Mouse (Mus musculus): ENCODE measurements around the gene Aldh3b3. TPM values are rescaled to one million over a fixed set of nuclear protein-coding genes. Genes with fewer than 3 reads are reported as not detected.

Aldh3b3 gene
- polyA plus RNA-seq, 1 experiment from 2014 or later, result not detected

DNA sequence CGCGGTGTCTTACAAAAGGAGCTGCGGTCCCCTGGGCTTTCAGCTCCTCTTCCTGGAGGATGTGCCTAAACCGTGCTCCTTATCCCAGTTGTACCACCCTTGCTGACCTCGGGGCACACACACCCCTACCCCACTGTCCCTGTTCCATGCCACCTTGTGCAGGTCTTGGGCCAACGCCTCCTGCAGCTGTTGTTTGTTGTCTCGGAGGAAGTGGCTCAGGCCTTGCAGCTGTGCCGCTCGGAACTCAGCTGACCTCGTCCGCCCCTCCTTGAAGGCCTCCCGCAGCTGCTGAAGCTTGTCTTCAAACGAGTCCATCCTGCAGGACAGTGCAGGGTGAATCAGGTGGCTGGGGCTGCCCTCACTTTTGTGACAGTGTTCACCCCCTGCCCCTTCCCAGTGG is 34.9 kb upstream of the Aldh3b3 start:
- no peaks in the 10 kb centered on the region for H3K4me1 ChIP-seq (ENCODE audit: control insufficient read depth, insufficient read depth, low read length)
- no peak overlapping the region for H3K4me2 ChIP-seq (ENCODE audit: low read depth)
- H3K27ac ChIP-seq (ENCODE audit: low read depth, low read length), result no peak overlapping the region
- DNase-seq (ENCODE audit: low spot score), result no peak
- no peak overlapping the region for H3K4me3 ChIP-seq (ENCODE audit: low read depth, low read length)
- no peaks in the 10 kb centered on the region for H3K36me3 ChIP-seq (ENCODE audit: control insufficient read depth, insufficient read depth, low read length)
- ATAC-seq (ENCODE audit: insufficient read depth, low FRiP score, low TSS enrichment), result no peak
- no peaks in the 10 kb centered on the region for H3K9me3 ChIP-seq (ENCODE audit: control insufficient read depth, low read length)
- no peaks in the 10 kb centered on the region for H3K27me3 ChIP-seq (ENCODE audit: control insufficient read depth, insufficient read depth, low read length)
- 58% methylated on average over 13 of the region's 13 CpGs for WGBS
- H3K9ac ChIP-seq (ENCODE audit: low read length), result no peak overlapping the region

DNA sequence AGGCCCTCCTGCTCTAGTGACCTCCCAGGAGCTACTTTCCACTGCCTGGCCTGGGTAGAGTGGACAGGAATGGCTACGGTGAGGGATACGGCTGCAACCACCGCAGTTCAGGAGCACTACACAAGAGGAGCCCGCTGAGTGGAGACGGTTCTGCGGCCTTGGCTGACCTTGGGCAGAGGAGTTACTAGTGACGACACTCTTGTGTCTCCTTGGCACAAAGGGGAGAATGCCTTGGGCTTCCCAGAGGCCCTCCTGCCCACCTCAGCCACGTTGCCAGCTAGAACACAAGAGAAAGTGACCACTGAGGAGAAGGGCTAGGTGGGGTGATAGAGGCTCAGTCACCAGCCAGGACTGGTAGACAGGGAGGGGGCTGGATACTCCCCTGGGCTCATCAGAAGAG is 34.3 kb upstream of the Aldh3b3 start:
- H3K4me2 ChIP-seq (ENCODE audit: low read depth), result no peak overlapping the region
- 75% methylated on average over 8 of the region's 8 CpGs for WGBS
- no peak overlapping the region for H3K27ac ChIP-seq (ENCODE audit: low read depth, low read length)
- no peaks in the 10 kb centered on the region for H3K27me3 ChIP-seq (ENCODE audit: control insufficient read depth, insufficient read depth, low read length)
- H3K36me3 ChIP-seq (ENCODE audit: control insufficient read depth, insufficient read depth, low read length), result no peaks in the 10 kb centered on the region
- H3K4me1 ChIP-seq (ENCODE audit: control insufficient read depth, insufficient read depth, low read length), result no peaks in the 10 kb centered on the region
- H3K9ac ChIP-seq (ENCODE audit: low read length), result no peak overlapping the region
- DNase-seq (ENCODE audit: low spot score) (no peak), ATAC-seq (ENCODE audit: insufficient read depth, low FRiP score, low TSS enrichment) (no peak)
- H3K9me3 ChIP-seq (ENCODE audit: control insufficient read depth, low read length), result no peaks in the 10 kb centered on the region
- H3K4me3 ChIP-seq (ENCODE audit: low read depth, low read length), result no peak overlapping the region

DNA sequence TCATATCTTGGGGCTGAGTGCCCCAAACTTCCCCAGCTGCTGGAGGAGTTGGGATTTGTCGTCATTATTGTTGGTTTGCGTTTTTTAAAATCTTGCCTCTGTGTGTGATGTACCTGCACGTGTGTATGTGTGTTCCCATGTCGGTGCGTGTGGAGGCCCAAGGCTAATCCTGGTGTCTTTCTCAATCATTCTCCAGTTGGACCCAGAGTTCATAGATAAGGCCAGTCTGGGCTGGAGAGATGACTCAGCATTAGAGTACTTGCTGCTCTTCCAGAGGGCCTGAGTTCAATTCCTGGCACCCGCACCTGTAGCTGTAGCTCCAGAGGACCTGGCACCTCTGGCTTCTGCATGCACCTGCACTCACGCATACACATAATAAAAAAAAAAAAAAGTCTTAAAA is 33.6 kb upstream of the Aldh3b3 start:
- Histone ChIP-seq H3K27me3 (ENCODE audit: control insufficient read depth, insufficient read depth, low read length) (no peaks in the 10 kb centered on the region), H3K36me3 (ENCODE audit: control insufficient read depth, insufficient read depth, low read length) (no peaks in the 10 kb centered on the region), H3K9me3 (ENCODE audit: control insufficient read depth, low read length) (no peaks in the 10 kb centered on the region), H3K4me1 (ENCODE audit: control insufficient read depth, insufficient read depth, low read length) (no peaks in the 10 kb centered on the region), H3K9ac (ENCODE audit: low read length) (no peak overlapping the region), H3K4me3 (ENCODE audit: low read depth, low read length) (no peak overlapping the region), H3K27ac (ENCODE audit: low read depth, low read length) (no peak overlapping the region), H3K4me2 (ENCODE audit: low read depth) (no peak overlapping the region)
- DNase-seq (ENCODE audit: low spot score) (no peak), ATAC-seq (ENCODE audit: insufficient read depth, low FRiP score, low TSS enrichment) (no peak)
- 92% methylated on average over 7 of the region's 7 CpGs for WGBS

DNA sequence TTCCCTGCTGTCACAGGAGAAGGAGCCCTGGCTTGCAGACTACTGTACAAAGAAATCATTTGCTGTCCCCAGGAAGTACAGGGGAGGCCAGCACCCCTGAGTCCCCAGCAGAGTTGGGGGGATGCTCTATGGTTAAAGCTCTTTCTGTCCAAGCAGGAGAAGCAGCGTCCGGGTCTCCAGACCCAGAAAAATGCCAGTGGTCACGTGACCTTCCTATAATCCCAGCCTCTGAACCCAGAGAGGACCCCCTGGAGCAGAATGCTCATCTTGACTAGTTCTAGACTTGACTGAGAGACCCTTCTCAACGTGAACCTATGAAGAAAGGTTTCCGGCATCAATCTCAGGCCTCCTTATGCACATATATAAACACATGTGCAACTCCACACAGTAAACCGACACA is 32.6 kb upstream of the Aldh3b3 start:
- Histone ChIP-seq H3K4me2 (ENCODE audit: low read depth) (no peak overlapping the region), H3K4me3 (ENCODE audit: low read depth, low read length) (no peak overlapping the region), H3K4me1 (ENCODE audit: control insufficient read depth, insufficient read depth, low read length) (no peaks in the 10 kb centered on the region), H3K27ac (ENCODE audit: low read depth, low read length) (no peak overlapping the region), H3K9me3 (ENCODE audit: control insufficient read depth, low read length) (no peaks in the 10 kb centered on the region), H3K27me3 (ENCODE audit: control insufficient read depth, insufficient read depth, low read length) (no peaks in the 10 kb centered on the region), H3K36me3 (ENCODE audit: control insufficient read depth, insufficient read depth, low read length) (no peaks in the 10 kb centered on the region), H3K9ac (ENCODE audit: low read length) (no peak overlapping the region)
- ATAC-seq (ENCODE audit: insufficient read depth, low FRiP score, low TSS enrichment) (no peak), DNase-seq (ENCODE audit: low spot score) (no peak)
- WGBS, result 83% methylated on average over 6 of the region's 6 CpGs

DNA sequence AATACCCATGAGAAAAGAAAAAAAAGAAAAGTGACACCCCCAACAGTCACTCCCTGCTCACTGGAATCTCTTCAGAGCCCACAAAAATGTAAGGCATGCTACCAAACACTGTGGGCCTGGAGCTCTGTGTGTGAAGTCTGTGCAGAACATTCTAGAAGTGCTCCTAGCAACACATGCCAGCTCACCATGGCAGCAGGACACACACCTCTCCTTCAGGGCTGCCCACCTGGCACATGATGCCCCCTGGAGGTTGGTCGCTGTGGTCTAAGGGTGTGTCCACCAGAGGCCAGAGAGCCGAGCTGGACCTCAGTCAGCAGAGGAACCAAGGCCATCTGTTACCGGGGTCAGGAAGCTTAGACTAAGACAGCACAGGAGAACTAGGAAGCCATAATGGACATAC is 32.2 kb upstream of the Aldh3b3 start:
- Histone ChIP-seq H3K36me3 (ENCODE audit: control insufficient read depth, insufficient read depth, low read length) (no peaks in the 10 kb centered on the region), H3K9ac (ENCODE audit: low read length) (no peak overlapping the region), H3K27ac (ENCODE audit: low read depth, low read length) (no peak overlapping the region), H3K4me1 (ENCODE audit: control insufficient read depth, insufficient read depth, low read length) (no peaks in the 10 kb centered on the region), H3K4me3 (ENCODE audit: low read depth, low read length) (no peak overlapping the region), H3K4me2 (ENCODE audit: low read depth) (no peak overlapping the region), H3K27me3 (ENCODE audit: control insufficient read depth, insufficient read depth, low read length) (no peaks in the 10 kb centered on the region), H3K9me3 (ENCODE audit: control insufficient read depth, low read length) (no peaks in the 10 kb centered on the region)
- WGBS, result 64% methylated on average over 3 of the region's 3 CpGs
- ATAC-seq (ENCODE audit: insufficient read depth, low FRiP score, low TSS enrichment) (no peak), DNase-seq (ENCODE audit: low spot score) (no peak)

DNA sequence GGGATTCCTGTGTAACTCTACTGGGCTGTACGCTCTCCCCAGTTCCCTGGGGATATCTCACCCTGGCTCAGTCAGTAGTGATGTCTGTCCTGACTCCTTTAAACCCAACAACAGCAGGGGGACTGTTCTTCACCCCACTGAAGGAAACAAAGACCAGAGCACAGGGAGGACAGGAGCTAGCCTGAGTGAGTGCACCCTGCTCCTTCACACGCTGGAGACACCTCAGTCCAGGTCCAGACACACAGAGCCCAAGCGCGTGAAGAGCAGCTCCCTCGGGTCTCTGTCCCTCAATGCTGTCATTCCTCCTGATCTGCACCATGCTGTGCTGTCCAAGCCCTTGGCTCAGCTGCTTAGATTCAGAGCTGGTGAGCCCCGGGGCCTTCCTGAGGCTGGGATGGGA is 31.8 kb upstream of the Aldh3b3 start:
- H3K4me1 ChIP-seq (ENCODE audit: control insufficient read depth, insufficient read depth, low read length), result no peaks in the 10 kb centered on the region
- no peak overlapping the region for H3K27ac ChIP-seq (ENCODE audit: low read depth, low read length)
- no peaks in the 10 kb centered on the region for H3K27me3 ChIP-seq (ENCODE audit: control insufficient read depth, insufficient read depth, low read length)
- ATAC-seq (ENCODE audit: insufficient read depth, low FRiP score, low TSS enrichment) (no peak), DNase-seq (ENCODE audit: low spot score) (no peak)
- WGBS, result 61% methylated on average over 6 of the region's 6 CpGs
- no peak overlapping the region for H3K4me3 ChIP-seq (ENCODE audit: low read depth, low read length)
- no peak overlapping the region for H3K4me2 ChIP-seq (ENCODE audit: low read depth)
- no peak overlapping the region for H3K9ac ChIP-seq (ENCODE audit: low read length)
- H3K36me3 ChIP-seq (ENCODE audit: control insufficient read depth, insufficient read depth, low read length), result no peaks in the 10 kb centered on the region
- no peaks in the 10 kb centered on the region for H3K9me3 ChIP-seq (ENCODE audit: control insufficient read depth, low read length)

DNA sequence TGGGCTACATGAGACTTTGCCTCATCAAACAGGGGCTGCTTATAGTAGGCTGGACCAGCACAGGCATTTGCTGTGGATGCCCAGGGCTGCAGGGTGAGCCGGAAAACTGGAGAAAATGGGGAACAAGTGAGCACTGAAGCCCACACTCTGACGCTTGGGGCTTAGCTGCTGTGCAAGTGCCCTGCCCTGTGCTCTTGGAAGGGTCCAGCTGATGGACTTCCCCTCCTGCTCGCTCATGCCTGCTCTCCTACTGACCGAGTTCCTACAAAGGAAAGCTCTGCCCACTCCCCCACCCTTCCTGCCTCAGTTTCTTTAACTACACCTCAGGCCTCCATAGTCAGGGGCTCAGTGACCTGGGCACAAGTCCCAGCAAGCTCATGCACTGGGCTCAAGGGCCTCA is 30.5 kb upstream of the Aldh3b3 start:
- no peak for ATAC-seq (ENCODE audit: insufficient read depth, low FRiP score, low TSS enrichment)
- Histone ChIP-seq H3K9me3 (ENCODE audit: control insufficient read depth, low read length) (no peaks in the 10 kb centered on the region), H3K27me3 (ENCODE audit: control insufficient read depth, insufficient read depth, low read length) (no peaks in the 10 kb centered on the region), H3K9ac (ENCODE audit: low read length) (no peak overlapping the region), H3K27ac (ENCODE audit: low read depth, low read length) (no peak overlapping the region), H3K4me3 (ENCODE audit: low read depth, low read length) (no peak overlapping the region), H3K36me3 (ENCODE audit: control insufficient read depth, insufficient read depth, low read length) (no peaks in the 10 kb centered on the region), H3K4me2 (ENCODE audit: low read depth) (no peak overlapping the region), H3K4me1 (ENCODE audit: control insufficient read depth, insufficient read depth, low read length) (no peaks in the 10 kb centered on the region)
- WGBS, result 77% methylated on average over 4 of the region's 4 CpGs
- no peak for DNase-seq (ENCODE audit: low spot score)

DNA sequence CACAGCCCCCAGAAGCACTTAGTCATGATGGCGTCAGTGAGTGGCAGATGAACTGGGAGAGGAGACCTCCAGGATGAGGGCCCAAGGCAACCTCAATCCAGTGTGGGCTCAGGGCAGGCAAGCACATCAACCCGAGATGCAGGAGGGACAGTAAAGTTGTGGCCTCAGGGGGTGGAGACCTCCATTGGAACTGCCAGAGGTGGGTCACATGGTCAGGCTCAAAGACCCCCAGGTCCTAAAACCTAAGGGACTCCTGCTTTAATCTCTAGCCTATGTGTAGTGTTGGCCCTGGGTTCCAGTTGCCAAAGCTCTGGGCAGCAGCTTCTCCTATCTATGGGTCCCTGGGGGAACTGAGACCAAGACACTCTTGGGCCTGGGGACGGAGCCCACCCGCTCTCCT is 29.7 kb upstream of the Aldh3b3 start:
- no peak overlapping the region for H3K4me2 ChIP-seq (ENCODE audit: low read depth)
- H3K9me3 ChIP-seq (ENCODE audit: control insufficient read depth, low read length), result no peaks in the 10 kb centered on the region
- H3K27me3 ChIP-seq (ENCODE audit: control insufficient read depth, insufficient read depth, low read length), result no peaks in the 10 kb centered on the region
- no peak overlapping the region for H3K27ac ChIP-seq (ENCODE audit: low read depth, low read length)
- WGBS, result 80% methylated on average over 4 of the region's 4 CpGs
- H3K4me1 ChIP-seq (ENCODE audit: control insufficient read depth, insufficient read depth, low read length), result no peaks in the 10 kb centered on the region
- no peak overlapping the region for H3K9ac ChIP-seq (ENCODE audit: low read length)
- no peak for ATAC-seq (ENCODE audit: insufficient read depth, low FRiP score, low TSS enrichment)
- H3K36me3 ChIP-seq (ENCODE audit: control insufficient read depth, insufficient read depth, low read length), result no peaks in the 10 kb centered on the region
- no peak for DNase-seq (ENCODE audit: low spot score)
- no peak overlapping the region for H3K4me3 ChIP-seq (ENCODE audit: low read depth, low read length)

DNA sequence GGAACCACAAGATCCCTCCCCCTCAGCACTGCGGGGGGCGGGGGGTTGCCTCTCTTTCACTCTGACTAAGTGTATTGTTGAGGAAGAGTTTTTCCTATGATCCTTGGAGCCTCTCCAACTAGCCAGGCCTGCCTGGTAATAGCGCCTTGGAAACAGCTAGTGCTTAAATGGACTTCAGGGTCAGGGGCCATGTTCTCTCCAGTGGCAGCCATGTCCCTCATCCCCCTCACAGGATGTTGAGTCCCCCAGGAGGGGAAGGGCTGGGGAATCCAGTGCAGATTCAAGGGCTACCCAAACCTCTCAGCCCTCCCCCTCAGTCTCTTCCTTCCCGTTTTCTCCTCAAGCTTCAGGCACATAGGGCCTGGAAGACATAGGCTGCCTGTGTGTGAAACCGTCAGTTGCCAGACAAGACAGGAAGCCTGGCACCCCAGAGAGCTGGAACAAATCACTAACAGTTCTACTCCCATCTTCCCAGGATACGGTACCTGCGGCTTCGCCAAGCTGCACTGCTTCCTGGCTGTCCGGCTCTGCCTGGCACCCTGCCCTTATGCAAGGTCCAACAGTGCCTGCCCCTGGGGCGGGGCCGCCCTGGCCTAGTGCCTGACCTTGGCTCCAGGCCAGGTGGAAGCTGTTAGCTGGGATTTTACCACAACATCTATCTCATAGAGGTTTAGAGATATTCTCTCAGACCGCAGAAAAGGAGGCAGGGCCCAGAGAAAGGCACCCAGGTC is 29.1 kb upstream of the Aldh3b3 start, which contains the start of gene Aldh3b1:
TSS of gene Aldh3b1 (minus strand) at position 598 of the 731 bp plus-strand sequence.
- Histone ChIP-seq H3K27me3 (ENCODE audit: control insufficient read depth, insufficient read depth, low read length) (no peaks in the 10 kb centered on the region), H3K4me2 (ENCODE audit: low read depth) (no peak within 1 kb of the TSS), H3K36me3 (ENCODE audit: control insufficient read depth, insufficient read depth, low read length) (no peaks in the 10 kb centered on the region), H3K9me3 (ENCODE audit: control insufficient read depth, low read length) (no peaks in the 10 kb centered on the region), H3K27ac (ENCODE audit: low read depth, low read length) (no peak within 1 kb of the TSS), H3K9ac (ENCODE audit: low read length) (no peak within 1 kb of the TSS), H3K4me1 (ENCODE audit: control insufficient read depth, insufficient read depth, low read length) (no peaks in the 10 kb centered on the region), H3K4me3 (ENCODE audit: low read depth, low read length) (no peak within 1 kb of the TSS)
- ATAC-seq (ENCODE audit: insufficient read depth, low FRiP score, low TSS enrichment) (no peak), DNase-seq (ENCODE audit: low spot score) (no peak)
- 66% methylated on average over 12 of the region's 12 CpGs for WGBS

Data from neural tube, embryonic 11.5 days (tissue).